Mouse (Mus musculus): Measurements from ENCODE around the gene Tmem37.

GRCm38 (mm10) chr1:120120969-120121811, 47.3 kb upstream of the Tmem37 start, which contains the start of the genes Dbi and 3110009E18Rik:
- no peak for TF ChIP-seq CTCF (IDR thresholded peaks at IDR 0.05; ENCODE audit: low read depth)
- no peak; the same call in 1 of the 2 replicates for TF ChIP-seq EP300 (IDR thresholded peaks at IDR 0.05; ENCODE audit: low read depth)

Data from liver, postnatal 0 days (tissue).